Mouse (Mus musculus): ENCODE results near the gene Cnmd.

Cnmd gene

DNA sequence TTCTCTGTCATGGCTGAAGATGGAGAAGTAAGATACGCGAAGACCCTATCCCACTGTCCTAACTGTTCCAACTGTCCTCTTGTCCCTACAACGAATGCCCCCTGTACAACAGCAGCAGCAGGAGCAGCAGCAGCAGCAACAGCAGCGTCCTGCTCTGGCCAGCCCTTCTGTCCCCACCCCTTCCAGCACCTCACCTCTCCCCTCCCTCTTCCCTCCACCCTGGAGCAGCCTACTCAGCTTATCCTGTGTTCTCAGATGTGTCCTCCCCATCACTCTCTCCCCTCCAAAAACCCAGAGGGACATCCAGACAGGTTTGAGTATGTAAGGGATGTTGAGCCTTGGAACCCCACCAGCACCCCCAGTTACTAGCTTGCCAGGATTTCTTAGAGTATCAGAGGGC is at the start of gene Cnmd:
Cnmd (minus strand) TSS at position 170 of the 400 bp plus-strand sequence.
- in situ Hi-C loops (cut with MboI, MseI) = no loop called here

DNA sequence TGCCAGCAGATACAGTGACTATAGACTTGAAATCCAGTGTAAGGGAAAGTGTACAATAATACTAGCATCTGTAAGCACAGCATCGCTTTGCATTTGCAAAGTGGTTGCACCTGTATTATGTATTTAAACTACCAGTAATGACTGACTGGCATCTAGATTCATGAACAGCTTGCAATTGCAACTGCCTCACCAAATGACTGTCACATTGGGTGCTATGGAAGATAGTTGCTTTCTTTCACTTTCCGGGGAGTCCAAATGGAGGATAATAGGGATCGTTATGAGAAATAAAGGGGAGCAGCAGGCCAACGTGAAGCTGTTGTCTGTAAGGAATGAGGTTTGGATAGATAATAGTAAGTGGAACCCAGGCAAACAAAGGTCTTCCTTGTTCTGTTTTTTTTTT is 49.3 kb upstream of the Cnmd start:
- in situ Hi-C loops (cut with MboI, MseI) = no loop called here

DNA sequence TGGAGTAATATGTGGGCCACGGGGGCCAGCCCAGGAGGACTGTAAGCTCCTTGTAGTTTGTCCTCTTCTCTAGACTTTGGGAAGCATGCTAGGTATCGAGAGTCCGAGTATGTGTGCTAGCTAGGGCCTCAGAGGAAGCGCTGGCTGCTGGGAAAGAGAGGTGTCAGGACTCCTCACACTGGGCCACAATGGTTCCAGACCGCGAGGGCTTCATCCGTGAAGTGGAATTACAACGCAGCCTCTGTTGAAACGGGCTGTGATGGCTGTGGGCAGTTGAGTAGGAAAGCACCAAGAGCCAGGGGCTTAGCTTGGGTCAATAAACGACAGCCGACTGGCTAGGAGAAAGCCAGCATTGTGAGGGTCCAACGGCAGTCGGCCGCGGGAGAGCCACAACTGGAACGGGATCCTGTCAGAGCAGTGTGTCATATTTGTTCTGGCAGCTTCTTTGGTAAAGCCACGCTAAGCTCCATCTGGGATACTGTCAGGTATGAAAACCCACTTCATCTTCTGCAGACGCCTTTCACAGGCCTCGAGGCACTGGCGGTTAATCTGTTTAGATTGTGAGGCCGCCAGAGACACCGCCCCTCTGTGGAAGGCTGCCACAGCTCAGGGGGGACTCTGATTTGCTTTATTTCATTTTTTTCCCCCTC is 41.7 kb upstream of the Cnmd start:
- in situ Hi-C loops (cut with MboI, MseI) = no loop called here

DNA sequence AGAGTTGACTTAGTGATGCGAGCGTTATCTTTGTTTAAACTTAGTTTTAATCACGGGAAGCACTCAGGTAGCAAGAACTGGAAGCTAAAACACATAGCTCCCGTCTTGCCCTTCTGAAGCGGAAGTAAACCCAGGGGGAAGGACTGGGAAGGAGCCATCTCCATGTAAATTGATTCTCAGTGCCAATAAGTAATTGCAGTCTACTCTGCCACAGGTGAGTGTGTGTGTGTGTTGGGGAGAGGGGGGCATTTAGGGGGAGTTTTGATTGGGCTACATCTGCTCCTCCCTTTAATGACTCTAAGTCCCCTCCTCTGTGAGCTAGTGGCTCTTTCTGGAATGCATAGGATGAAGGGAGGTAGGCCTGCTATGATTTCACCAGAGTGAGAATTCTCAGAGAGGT is 39.6 kb upstream of the Cnmd start:
- in situ Hi-C loops (cut with MboI, MseI) = no loop called here

DNA sequence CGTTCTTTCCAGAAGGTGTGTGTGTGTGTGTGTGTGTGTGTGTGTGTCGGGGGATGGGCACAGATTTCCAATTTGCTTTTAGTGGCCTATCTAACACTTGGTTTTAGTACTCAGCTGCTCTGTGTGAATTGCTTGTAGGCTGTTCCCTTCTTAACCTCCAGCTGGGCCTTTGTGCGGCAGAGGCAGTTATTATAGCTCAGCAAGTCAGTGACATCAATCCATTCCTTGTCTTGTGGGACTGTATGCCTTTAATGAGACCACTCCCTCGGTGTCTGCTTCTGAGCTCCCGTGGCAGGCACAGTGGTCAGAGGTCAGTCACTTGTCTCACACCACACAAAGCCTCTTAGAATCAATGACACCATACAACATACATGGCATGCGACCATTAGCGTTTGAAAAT is 39.1 kb upstream of the Cnmd start:
- in situ Hi-C loops (cut with MboI, MseI) = no loop called here

DNA sequence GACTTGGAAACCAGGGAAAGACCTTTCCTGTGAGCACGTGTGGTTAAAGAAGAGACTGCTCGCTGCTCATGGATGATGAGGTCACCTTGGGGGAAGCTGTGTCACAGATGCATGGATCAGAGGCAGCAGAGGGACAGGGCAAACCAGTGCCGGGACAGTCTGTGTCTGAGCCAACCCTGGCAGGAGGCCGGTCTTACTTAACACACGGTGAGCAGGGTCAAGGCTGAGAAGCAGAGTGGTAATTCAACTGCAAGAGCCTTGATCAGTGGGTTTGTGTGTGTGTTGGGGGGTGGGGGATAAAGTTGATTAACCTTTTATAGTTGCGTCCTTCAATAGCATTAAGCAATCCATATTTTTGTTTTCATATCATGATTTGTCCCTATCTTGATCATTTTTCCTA is 37.4 kb upstream of the Cnmd start:
- in situ Hi-C loops (cut with MboI, MseI) = no loop called here

DNA sequence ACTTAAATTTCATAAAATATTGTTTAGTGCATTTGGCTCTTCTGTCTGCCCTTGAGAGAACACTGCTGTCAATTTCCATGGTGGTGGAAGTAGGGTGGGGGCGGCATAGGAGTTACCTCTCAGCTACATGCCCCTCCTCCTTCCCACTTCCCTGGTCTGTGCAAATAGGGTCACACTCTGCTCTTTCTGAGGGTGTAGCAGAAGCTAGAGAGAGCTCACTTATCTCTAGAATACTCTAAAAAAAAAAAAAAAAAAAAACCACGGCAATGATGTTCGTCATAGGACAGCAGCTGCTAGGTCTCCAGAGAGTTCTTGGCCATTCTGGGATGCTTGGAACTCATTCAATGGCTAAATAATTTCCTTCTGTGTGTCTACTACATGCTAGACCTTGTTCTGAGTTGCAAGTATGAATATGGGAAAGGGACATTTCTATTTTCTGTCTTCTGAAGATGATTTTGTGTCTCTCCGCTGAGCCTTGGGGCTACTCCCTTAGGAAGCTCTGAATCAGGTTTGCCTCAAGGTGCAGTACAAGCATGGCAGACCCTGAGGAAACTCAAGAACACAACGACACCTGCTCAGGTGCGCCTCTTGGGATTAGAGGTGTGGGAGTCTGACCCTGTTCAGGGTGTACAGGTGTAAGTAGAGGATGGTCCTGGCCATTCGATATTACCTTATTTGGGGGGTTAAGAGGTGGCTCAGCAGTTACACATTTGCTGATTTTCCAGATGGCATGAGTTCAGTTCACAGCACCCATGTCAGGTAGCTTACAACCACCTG is 28.3 kb upstream of the Cnmd start:
- in situ Hi-C loops (cut with MboI, MseI) = no loop called here

DNA sequence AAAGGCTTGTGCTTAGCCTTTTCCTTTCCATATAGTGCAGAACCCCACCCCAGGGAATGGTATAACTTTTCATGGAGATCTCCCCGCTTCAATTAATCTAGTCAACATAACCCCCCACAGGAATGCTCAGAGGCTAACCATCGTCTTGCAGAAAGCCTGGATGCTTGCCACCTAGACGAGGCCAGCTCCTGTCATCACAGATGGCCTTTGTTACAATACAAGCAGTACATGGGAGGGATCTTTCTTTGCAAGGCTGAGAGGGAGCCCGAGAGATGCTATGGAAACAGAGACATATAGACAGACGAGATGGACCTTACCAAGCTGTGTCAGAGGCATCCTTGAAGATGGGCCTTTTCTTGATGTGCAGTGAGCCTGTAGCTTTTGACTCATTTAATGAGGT is 18.7 kb upstream of the Cnmd start:
- in situ Hi-C loops (cut with MboI, MseI) = no loop called here

DNA sequence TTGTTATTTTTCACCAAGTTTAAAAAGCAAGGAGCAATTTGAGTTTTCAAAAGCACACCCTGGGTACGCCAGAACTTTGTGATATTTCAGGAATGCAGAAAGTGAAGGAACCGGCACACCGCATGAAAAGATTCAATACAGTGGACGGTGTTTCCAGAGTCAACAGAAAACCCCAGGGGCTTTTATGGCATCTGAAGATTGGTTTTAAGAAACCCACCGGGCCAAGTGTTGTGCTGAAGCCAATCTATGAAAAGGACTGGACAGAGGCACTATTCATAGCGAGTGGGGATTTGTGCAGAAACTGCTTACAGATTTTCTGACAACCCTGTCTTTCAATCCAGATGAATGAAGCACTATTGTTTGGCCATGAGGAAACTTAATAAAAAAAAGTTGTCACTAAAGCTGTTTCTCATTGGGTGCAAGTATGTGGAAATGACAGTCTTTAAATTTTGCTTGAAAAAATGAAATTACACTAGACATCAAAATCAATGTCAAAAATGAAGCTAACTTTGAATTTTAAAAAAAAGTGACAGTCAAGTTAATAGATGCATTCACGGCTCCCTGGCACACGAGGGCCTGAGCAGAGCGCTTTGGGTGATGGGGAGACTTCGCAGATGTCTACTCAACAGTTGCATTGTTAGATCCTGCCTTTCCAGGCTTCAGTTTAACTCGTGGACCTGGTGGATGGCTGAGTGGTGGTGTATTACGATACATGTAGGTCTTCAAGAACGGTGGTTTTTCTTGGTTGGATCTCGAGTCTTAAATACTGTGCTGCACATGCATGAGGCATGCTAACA is 16.1 kb upstream of the Cnmd start:
- in situ Hi-C loops (cut with MboI, MseI) = no loop called here

DNA sequence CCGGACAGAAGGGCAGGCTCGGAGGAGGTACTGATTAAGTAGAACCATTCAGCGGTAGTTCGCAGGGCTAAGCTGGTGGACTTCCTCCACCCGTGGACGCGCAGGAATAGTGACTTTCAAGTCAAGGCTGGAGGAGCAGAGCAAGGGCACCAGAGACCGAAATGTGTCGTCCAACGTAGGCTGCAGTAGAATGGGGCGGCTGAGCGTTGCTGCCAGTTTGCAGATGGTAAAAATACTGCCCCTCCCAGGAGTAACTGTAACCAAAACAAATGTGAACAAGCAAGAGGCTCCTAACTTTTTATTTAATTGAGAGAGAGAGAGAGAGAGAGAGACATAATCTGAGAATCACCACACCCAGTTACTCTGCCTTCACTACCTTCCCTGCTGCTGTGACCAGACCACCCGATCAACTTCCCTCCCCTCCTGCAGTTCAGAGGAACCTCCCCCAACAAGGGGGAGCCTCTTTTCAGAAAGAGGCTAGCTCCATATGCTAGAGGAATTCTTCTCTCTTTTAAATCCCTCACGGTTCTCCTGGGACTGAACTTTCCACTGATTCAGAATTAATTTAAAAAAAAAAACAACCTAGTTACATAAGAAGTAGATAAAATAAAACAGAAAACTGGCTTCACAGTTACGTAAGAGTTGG is 15.3 kb upstream of the Cnmd start:
- in situ Hi-C loops (cut with MboI, MseI) = no loop called here

DNA sequence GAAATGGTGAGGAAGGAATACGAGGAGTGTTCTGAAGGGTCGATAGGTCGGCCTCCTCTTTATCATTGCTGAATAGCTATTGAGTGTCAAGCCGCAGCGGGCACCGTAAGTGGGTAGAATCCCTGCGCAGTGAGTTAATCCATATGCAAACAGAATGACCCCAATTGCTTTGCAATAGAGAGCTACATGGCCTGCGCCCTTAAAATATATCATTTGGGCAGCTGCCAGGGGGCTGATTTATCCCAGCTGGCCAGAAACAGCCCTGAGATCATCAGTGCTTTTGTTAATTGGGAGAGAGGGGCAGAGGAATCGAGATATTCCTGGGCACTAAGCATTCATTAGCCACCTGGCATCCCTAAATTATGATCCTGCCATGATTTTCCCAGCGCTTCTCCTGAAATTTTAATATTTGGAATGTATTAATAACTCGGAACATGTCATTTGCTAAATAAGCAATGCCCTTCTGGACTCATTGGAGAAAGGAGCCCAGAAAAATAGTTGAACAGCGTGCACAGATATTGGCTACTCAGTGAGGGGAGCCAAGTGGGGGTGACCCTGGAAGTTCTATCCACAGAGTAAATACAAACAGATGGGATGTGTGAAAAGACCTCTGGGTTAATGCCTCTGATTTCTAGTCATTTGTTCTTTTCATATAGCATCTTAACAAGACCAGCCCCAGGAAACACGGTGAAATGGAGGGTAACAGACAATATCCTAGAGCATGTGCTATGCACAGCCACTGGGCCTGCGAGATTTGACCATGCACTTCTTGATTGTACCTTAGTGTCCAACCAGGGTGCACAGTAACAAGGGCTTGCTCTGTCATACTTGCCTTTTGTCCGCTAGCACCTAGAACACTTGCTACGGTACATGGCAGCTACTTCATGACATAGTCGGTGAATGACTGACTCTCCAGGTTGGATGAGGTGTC is 11.4 kb upstream of the Cnmd start:
- in situ Hi-C loops (cut with MboI, MseI) = no loop called here

DNA sequence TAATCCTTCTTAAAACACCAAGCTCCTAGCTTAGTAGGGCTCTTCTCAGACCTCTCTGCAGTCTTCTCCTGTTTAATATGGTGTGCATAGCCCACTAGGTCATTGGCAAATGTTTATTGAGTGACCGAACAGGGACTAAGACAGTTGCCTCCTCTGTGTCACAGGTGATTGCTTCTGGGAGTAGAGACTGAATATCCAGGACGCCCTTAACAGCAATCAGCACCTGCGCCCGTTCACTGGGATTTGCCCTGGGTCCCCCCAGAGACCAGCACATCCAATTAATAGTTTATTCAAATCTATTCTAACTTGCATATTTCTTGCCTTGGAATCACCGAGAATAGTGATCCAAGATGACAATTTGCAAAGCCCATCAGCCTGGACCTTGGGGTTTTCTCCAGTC is 10.6 kb upstream of the Cnmd start:
- in situ Hi-C loops (cut with MboI, MseI) = no loop called here

DNA sequence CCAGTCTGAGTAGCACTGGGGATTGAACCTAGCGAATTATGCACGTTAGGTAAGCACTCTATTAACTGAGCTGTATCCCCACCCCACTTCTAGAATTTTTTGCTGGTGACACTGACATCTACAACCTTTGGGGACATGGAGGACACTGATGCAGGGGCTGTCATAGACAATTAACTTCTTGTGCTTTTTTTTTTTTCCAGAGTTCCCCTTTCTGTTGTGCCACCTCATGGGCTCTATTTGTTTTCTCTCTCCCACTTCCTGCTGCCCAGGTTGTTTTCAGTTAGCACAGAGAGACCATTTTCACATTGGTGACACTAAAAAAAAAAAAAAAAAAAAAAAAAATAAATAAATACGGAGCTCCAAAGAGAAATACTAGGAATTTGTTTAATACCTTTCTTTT is 9.0 kb upstream of the Cnmd start:
- in situ Hi-C loops (cut with MboI, MseI) = no loop called here

DNA sequence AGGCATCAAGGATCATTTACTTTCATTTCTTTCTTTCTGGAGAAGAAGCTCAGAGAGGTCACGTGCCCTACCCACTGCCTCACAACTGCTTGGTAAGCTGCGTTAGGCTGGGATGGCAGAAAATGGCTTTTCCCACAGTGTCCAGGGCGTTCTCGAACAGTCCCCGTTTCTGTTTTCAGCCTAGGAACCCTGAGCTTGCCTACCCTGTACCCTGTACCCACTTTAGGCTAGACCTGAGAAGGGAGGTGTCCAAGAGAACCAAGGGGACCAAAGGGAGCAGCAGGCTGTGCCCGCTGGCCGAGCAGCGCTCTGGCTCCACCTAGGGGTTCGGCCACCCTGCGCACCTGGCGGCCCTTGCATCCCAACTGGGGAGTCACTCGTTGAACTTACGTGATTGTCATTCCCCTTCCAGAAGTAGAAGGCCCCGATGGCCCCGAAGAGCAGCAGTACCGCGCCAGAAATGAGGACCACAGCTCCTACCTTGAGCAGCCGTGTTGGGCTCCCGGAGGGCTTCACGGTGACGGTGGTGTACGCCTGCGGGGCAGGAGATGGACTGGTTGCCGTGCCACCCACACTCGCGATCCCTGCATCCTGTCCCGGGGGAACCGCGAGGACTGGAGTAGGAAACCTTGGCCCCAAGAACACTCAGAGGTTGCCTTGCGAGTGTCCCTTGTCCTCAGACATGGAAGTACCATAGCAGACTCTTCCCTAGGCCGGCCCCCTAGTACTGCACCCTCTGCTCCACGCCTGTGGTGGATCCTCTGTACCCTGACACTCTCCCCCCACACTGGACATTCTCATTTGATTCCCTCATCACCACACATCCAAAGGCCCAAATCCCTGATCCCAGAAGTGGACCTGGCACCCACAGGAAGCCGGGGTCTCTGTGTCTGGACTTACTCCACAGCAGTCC is 709 bp downstream of the Cnmd start:
- in situ Hi-C loops (cut with MboI, MseI) = no loop called here

DNA sequence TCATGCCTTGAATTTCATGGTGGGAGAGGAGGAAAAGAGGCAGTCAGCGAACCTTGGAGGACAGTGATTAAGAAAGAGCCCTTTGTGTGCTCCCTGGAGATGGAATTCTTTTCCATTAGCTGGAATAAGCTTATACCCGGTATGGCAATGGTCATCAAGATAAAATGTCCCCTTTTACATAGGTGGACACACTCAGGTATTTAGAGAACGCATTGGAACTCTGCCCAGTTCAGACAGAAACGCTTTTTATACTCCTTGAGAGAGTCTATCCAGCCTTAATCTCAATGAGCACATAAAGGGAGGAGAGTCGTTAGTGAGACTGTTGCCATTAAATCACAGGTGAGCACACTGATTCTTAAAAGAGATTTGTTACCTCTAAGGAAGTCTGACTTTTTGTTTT is 1.5 kb downstream of the Cnmd start:
- in situ Hi-C loops (cut with MboI, MseI) = no loop called here

DNA sequence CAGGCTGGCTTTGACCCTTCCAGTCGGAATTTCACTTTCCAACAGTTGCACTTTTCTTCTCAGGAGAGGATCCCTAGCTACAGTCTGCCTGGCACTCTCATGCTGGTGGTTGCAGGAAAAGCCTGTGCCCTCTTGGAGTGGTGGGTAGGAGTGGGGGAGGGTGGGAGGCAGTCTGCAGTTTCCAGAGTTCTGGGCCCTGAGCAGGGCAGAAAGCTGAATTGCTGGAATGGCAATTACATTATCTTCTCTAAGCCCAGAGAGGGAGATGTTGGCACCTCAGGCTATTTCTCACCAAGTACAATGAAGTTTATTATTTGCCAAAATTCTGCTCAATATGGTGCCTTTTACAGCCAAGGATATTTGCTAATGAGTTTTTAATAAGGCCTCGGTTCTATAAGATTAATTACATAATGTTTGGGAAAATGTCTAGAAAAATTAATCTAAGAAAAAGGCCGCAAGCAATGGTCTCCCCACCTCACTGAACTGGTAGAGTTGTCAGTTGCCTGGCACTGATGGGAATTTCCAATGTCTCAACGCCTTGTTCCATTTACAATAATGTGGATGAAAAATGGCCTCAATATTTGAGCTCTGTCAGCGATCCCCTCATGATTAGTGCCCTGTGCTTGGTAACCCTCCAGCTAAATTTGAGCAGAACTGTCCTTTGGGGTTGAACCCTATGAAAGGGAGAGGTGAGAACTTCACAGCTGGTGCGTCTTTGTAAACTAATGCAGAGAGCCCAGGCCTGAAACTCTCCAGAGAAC is 3.0 kb downstream of the Cnmd start:
- in situ Hi-C loops (cut with MboI, MseI) = no loop called here

DNA sequence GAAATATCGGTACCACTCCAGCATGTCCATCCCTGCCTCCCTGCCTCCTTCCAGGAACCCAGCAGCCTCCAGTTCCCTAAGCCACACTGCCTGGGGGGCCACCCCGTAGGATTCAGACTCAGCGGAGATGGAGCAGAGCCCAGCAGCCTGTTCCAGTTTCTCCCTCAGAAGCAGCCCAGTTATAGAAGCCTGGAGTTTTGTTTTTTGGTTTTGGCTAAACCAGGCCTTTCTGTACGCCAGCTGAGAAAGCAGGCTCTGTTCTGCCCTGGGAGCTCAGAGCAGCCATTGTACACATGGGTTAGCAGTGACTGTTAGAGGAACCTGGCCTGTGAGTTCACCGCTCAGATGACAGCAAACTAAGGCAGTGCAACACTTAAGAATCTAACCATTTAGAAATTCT is 3.7 kb downstream of the Cnmd start:
- in situ Hi-C loops (cut with MboI, MseI) = no loop called here

DNA sequence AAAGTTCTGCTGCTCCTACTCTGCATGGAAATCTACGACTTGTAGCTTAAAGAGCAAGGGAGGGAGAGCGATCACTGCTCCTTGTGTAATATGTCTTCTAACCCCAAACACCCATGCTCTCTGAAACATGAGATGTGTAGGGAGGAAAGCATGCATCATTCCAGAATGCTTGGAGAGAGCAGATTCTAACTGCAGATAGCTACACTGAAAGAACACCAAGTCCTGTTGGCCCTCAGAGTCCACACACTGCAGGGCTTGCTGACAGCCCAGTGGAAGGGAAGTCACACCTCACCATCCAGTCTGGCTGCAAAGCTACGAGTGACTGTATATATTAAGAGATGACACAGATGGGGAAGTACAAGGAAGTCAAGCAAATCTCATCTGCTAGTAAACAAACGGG is 9.3 kb downstream of the Cnmd start:
- in situ Hi-C loops (cut with MboI, MseI) = no loop called here

DNA sequence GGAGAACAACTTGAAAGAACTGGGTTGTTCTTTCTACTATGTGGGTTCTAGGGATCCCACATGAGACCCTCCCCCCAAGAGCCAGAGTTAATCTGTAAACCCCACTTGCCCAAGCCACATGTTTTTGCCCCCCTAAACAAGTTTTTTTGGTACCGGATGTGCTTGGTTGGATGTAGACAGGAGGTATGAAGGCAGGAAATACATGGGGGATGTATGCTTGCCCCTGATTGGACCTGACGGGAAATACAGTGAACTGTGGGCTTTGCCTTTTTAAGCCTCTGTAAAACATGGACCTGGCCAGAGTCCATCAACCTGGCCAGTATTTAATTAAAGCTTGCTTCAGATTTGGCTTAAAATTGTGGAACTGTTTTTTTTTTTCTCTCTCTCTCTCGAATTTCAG is 12.3 kb downstream of the Cnmd start:
- in situ Hi-C loops (cut with MboI, MseI) = no loop called here
